Mouse (Mus musculus) forebrain, embryonic 15.5 days (tissue): ENCODE measurements around the gene Lad1. TPM values are rescaled to one million over a fixed set of nuclear protein-coding genes. Genes with fewer than 3 reads are reported as not detected.

Experiments used
- ATAC-seq: fragments of 200-750 bp; cut with Nextera tagmentation; replicated peaks from 2 replicates; pipeline ENCODE4 v1.8.0; 2017; ENCODE audit warnings: mild to moderate bottlenecking, moderate TSS enrichment, moderate library complexity
- H3K27ac ChIP-seq: fragments of 300-500 bp; sonication (generic); replicated peaks from 2 replicates; pipeline ENCODE4 v1.5.1; 2015; ENCODE audit warnings: mild to moderate bottlenecking, inconsistent platforms
- H3K27me3 ChIP-seq: fragments of 300-500 bp; sonication (generic); 2 replicates; pipeline ENCODE4 v1.6.1; 2015; ENCODE audit warnings: inconsistent platforms
- H3K36me3 ChIP-seq: fragments of 300-500 bp; sonication (generic); 2 replicates; pipeline ENCODE4 v1.6.1; 2015; ENCODE audit warnings: mild to moderate bottlenecking, inconsistent platforms
- H3K4me1 ChIP-seq: fragments of 300-500 bp; sonication (generic); 2 replicates; pipeline ENCODE4 v1.6.1; 2015; ENCODE audit warnings: inconsistent platforms
- H3K4me2 ChIP-seq: fragments of 300-500 bp; sonication (generic); replicated peaks from 2 replicates; pipeline ENCODE4 v1.6.1; 2015; ENCODE audit warnings: mild to moderate bottlenecking, inconsistent platforms
- H3K4me3 ChIP-seq: fragments of 300-500 bp; sonication (generic); 2 replicates; pipeline ENCODE4 v1.5.1; 2015; ENCODE audit warnings: mild to moderate bottlenecking, inconsistent platforms
- H3K9ac ChIP-seq: fragments of 300-500 bp; sonication (generic); replicated peaks from 2 replicates; pipeline ENCODE4 v1.6.1; 2015; ENCODE audit warnings: mild to moderate bottlenecking, inconsistent platforms
- H3K9me3 ChIP-seq: fragments of 300-500 bp; sonication (generic); 2 replicates; pipeline ENCODE4 v1.6.1; 2016; ENCODE audit warnings: inconsistent platforms
- WGBS: fragments of 180-500 bp; shearing (Covaris S2); methylation state at CpG from one replicate; pipeline ENCODE4 v1.1.7; 2015; ENCODE audit warnings: mixed read lengths; 5-methylcytosine and 5-hydroxymethylcytosine counted together
- polyA plus RNA-seq: library from polyadenylated mRNA; unstranded; fragments of >200 nt; fragmentation: Nextera tagmentation; extraction: Ambion mirVana; gene quantifications from 2 replicates; pipeline ENCODE4 v1.2.1, GENCODE M21; 2015

Gene Lad1
- polyA plus RNA-seq, 1 experiment from 2014 or later = 0.37 TPM

DNA sequence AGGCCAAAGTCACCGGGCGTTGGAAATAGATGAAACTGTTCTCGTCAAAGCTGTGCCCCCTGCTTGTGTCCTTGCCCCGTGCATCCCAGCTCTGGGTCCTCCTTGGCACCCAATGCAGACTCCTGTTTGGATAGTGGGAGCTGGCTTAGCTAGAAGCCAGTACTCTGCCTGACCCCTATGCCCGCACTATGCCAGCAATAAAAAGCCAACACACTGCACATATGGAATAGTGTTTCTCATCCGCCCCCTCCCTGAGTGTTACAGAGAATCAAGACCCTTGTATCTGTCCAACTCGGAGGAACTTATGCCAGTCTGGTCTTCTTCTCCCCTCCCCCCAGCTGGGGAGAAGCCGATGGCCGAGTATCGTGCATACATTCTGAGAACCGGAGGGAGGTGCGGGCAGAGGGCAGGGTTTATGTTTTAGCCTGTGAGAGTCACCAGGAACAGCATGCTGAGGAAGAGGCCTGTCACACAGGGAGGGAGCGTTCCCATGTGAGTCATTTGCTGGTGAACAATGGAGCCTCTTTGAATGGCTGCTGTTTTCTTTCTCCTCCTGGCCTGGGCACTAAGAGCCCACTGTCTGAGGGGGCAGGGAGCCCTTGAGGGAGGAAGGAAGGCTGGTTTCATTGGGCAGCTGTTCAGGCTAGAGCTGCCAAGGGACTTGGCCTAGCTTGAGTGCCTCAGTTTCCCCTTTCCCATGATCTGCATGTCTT, 33.8 kb downstream of the Lad1 start:
- Histone ChIP-seq H3K4me1 (peaks cover 8% of the 10 kb centered on the region), H3K4me3 (no peak overlapping the region), H3K4me2 (no peak overlapping the region), H3K27me3 (no peaks in the 10 kb centered on the region), H3K27ac (no peak overlapping the region), H3K9me3 (no peaks in the 10 kb centered on the region), H3K9ac (no peak overlapping the region), H3K36me3 (no peaks in the 10 kb centered on the region)
- 37% methylated on average over 13 of the region's 13 CpGs for WGBS
- peak; percentile 43; the same call in 1 of the 2 replicates for ATAC-seq

DNA sequence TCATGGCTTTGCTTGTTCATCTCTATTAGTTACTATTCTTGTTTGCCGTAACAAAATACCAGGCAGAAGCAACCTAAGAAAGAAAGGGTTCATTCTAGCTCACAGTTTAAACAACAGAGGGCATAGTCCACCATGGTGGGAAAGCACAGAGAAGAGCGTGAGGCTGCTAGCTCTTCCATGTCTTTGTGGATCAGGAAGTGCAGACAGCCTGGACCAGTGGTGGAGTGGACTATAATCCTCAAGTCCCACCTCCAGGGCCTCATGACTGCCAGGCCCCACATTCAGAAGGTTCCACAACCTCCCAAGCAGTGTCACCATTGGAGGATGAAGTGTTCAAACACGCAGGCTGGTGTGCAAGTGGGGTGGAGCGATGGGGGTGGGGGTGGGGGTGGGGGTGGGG, 34.8 kb downstream of the Lad1 start:
- no peaks in the 10 kb centered on the region for H3K9me3 ChIP-seq
- H3K4me2 ChIP-seq = no peak overlapping the region
- H3K4me1 ChIP-seq = peaks cover 8% of the 10 kb centered on the region
- H3K9ac ChIP-seq = no peak overlapping the region
- no peak overlapping the region for H3K4me3 ChIP-seq
- H3K27me3 ChIP-seq = no peaks in the 10 kb centered on the region
- H3K27ac ChIP-seq = no peak overlapping the region
- ATAC-seq = no peak
- H3K36me3 ChIP-seq = no peaks in the 10 kb centered on the region
- 91% methylated on average over 4 of the region's 4 CpGs for WGBS

DNA sequence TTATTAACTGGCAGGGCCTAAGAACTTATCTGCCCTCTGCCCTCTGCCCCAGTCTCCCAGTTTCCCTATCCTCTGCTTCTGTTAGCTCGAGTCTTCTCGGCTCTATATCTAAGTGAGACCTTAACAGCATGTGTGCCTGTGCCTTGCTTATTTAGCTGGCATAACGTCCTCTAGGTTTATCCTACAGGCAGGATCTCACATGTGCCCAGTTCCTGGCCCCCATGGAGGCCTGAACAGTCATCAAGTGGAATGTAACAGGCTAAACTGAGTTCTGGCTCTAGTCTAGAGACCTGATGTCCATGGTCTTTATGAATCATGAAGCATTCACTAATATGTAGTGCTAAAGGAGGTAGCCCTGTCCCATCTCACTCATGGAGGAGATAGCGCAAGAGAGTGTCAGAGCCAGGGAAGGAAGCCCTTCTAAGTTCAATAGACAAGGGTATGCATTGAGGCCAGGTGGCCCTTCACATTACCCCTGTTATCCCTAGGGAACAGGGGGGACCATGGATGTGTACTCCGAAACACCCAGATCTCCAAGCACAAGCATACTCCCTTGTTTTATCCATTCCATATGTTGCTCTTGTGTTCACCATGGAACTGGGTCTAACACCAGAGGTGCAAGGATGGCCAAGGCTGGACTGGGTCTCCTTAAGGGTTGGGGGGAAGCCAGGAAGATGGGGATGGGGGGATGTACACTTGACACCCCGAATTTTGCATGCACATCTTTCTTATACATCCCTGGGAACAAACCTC, 36.4 kb downstream of the Lad1 start:
- 82% methylated on average over 6 of the region's 6 CpGs for WGBS
- no peak overlapping the region for H3K27ac ChIP-seq
- H3K9me3 ChIP-seq = no peaks in the 10 kb centered on the region
- peaks cover 8% of the 10 kb centered on the region for H3K4me1 ChIP-seq
- no peak overlapping the region for H3K4me3 ChIP-seq
- H3K9ac ChIP-seq = no peak overlapping the region
- no peaks in the 10 kb centered on the region for H3K36me3 ChIP-seq
- no peak overlapping the region for H3K4me2 ChIP-seq
- no peaks in the 10 kb centered on the region for H3K27me3 ChIP-seq
- no peak for ATAC-seq

DNA sequence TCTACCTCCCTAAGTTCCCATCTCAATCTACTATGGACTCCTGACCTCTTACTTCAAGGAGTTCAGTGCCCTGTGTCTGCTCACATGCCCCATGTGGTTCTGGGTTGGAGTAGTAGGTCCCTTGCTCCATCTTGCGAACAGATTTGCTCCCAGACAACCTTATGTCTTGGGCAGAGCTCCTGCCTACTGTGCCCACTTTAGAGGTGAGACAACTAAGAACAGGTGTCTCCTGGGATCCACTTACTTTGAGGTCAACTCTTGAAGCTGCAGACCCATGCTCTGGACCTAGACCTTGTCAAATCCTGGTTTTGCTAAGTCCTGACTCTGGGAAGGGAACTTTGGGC, 36.9 kb downstream of the Lad1 start:
- Histone ChIP-seq H3K27me3 (no peaks in the 10 kb centered on the region), H3K4me1 (peaks cover 8% of the 10 kb centered on the region), H3K9ac (no peak overlapping the region), H3K27ac (no peak overlapping the region), H3K36me3 (no peaks in the 10 kb centered on the region), H3K4me3 (no peak overlapping the region), H3K9me3 (no peaks in the 10 kb centered on the region), H3K4me2 (no peak overlapping the region)
- ATAC-seq = no peak
- 94% methylated on average over 1 of the region's 1 CpGs for WGBS

DNA sequence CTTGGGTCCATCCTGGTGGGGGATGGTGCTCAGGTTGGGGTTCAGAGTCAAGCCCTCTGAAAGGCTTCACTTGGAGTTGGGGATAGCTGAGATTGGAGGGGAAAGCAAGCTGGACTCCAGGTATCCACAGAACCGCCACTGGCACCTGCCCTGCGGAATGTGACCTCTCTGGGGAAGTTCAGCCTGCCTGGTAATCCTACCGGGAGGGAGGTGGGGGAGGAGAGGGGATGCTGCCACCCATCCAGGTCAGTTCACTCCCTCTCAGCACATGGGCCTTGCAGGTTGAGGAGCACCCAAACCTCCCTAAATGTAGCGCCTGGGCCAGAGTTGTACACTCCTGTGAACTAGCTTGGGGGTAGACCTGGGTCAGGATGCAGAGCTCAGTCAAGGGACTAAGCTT, 37.7 kb downstream of the Lad1 start:
- H3K9me3 ChIP-seq = no peaks in the 10 kb centered on the region

DNA sequence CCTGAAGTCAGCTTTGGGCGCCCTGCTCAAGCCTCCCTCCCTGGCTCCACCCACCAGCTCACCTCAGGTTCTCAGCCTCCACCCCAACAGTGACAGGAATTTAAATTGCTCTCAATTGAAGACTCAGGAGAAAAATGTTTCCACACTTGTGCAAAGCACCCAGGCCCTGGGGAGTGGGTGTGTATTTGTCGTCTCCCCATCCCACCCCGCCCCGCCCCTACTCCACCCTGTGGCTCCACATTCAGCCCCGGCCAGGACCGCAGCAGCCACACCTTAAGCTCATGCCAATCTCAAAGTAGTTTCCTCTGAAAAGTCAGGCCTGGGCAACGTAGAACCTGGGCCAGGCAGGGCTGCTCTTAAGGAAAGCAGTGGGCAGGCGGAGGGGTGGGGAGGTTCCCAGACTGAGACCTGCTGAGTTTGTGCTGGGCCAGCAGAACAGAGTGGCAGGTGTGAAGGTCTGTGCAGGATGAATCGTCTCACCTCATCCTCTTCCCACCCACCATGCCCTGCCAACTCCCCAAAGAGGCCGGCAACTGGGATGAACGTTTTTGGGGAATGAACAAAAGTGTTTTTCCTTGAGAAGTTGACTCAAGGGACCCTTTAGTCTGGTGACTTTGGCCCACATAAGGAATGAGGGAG, 38.9 kb downstream of the Lad1 start:
- H3K4me1 ChIP-seq = peaks cover 4% of the 10 kb centered on the region
- H3K36me3 ChIP-seq = no peaks in the 10 kb centered on the region
- H3K4me3 ChIP-seq = no peak overlapping the region
- no peak overlapping the region for H3K9ac ChIP-seq
- H3K27me3 ChIP-seq = no peaks in the 10 kb centered on the region
- no peak overlapping the region for H3K27ac ChIP-seq
- ATAC-seq = no peak
- 71% methylated on average over 11 of the region's 11 CpGs for WGBS
- H3K9me3 ChIP-seq = no peaks in the 10 kb centered on the region
- H3K4me2 ChIP-seq = no peak overlapping the region

More for the DNA sequence above, 37.7 kb downstream of the Lad1 start:
- no peak overlapping the region for H3K9ac ChIP-seq
- no peak overlapping the region for H3K4me3 ChIP-seq
- 70% methylated on average over 4 of the region's 4 CpGs for WGBS
- ATAC-seq = no peak
- H3K4me2 ChIP-seq = no peak overlapping the region
- H3K27me3 ChIP-seq = no peaks in the 10 kb centered on the region
- H3K36me3 ChIP-seq = no peaks in the 10 kb centered on the region
- H3K27ac ChIP-seq = no peak overlapping the region
- peaks cover 8% of the 10 kb centered on the region for H3K4me1 ChIP-seq

DNA sequence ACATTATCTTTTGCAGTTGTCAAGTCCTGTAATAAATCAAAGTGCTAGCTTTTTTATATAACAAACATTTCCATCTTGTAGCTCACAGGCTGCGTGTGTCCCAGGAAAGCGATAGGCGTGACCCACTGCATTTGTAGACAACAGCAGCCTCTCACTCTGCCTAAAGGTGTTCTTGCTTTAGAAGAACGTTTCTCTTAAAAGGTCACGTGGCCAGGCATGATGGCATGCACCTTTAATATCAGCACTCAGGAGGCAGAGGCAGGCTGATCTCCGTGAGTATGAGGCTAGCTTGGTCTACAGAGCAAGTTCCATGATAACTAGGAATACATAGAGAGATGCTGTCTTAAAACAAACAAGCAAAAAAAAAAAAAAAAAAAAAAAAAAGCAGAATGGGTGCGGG, 40.1 kb downstream of the Lad1 start:
- no peaks in the 10 kb centered on the region for H3K27me3 ChIP-seq
- no peak overlapping the region for H3K27ac ChIP-seq
- no peaks in the 10 kb centered on the region for H3K36me3 ChIP-seq
- 94% methylated on average over 7 of the region's 7 CpGs for WGBS
- no peak for ATAC-seq
- no peak overlapping the region for H3K4me2 ChIP-seq
- no peaks in the 10 kb centered on the region for H3K4me1 ChIP-seq
- no peaks in the 10 kb centered on the region for H3K9me3 ChIP-seq
- no peak overlapping the region for H3K9ac ChIP-seq
- H3K4me3 ChIP-seq = no peak overlapping the region

DNA sequence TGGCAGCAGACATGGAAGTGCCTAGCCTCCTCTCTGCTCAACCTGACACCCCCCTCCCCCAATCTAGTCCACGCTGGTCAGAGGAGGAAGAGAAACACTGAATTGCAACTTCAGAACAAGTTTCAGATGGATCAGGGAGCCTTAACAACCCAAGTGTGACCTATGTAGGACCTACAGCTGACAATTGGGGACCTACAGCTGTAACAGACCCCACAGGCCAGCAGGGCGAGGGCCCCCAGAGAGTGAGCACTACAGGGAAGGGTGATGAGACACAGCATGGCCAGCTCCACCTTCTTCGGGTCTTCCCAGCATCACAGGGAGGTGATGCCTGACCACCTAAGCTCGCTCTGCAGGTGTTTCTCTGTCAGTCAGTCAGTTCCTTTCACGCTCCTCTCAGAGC, 42.7 kb downstream of the Lad1 start:
- no peaks in the 10 kb centered on the region for H3K36me3 ChIP-seq
- H3K4me2 ChIP-seq = no peak overlapping the region
- no peaks in the 10 kb centered on the region for H3K4me1 ChIP-seq
- H3K27me3 ChIP-seq = no peaks in the 10 kb centered on the region
- no peaks in the 10 kb centered on the region for H3K9me3 ChIP-seq
- no peak overlapping the region for H3K4me3 ChIP-seq
- H3K9ac ChIP-seq = no peak overlapping the region
- ATAC-seq = no peak
- H3K27ac ChIP-seq = no peak overlapping the region
- 75% methylated on average over 5 of the region's 5 CpGs for WGBS

DNA sequence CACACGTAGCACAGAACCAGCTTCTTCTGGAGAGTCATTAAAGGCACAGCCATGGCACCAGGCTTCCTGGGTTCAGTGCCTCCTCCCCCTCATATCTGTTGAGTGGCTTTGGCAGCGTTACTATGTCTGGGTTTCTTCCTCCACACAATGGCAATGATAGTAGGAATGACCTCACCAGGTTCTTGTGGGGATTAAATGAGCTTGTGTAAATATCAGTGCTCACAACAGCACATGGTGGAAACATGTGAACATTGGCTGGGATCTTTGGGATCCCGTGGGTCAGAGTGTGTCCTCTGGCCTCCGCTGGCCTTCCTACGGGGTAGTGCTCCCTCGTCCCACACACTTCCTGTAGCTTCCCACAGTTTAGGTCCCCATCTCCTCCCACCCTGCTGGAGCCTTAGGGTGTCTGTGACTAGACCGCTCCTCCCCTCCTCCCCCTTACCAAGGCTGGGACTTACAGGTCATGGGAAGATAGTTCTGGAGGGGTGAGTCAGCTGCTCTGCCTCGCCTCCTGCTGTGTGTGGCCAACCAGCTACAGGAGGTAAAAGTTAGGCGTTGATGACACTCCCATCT, 43.7 kb downstream of the Lad1 start:
- no peaks in the 10 kb centered on the region for H3K27me3 ChIP-seq
- no peaks in the 10 kb centered on the region for H3K36me3 ChIP-seq
- no peak for ATAC-seq
- no peak overlapping the region for H3K27ac ChIP-seq
- no peaks in the 10 kb centered on the region for H3K9me3 ChIP-seq
- WGBS = 76% methylated on average over 9 of the region's 9 CpGs
- no peak overlapping the region for H3K4me3 ChIP-seq
- H3K4me2 ChIP-seq = no peak overlapping the region
- no peaks in the 10 kb centered on the region for H3K4me1 ChIP-seq
- no peak overlapping the region for H3K9ac ChIP-seq

DNA sequence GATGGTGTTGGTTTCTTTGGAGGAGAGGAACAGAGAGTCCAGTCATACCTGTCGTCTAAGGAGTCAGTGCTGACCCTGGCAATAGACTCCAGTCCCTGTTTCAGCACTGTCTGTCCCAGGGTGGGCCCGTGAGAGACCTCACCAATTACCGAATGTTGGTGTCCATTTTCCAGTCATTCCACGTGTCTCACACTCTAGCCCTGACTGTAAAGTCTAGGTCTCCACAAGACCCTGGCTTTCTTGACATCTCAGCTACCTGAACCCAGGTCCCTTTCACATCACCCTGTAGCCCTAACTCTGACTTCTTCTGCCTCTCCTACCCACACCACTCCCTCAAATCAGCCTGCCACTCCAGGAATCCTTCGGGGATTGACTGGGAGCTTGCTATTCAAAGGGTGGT, 44.2 kb downstream of the Lad1 start:
- Histone ChIP-seq H3K4me1 (no peaks in the 10 kb centered on the region), H3K9me3 (no peaks in the 10 kb centered on the region), H3K27me3 (no peaks in the 10 kb centered on the region), H3K27ac (no peak overlapping the region), H3K4me3 (no peak overlapping the region), H3K9ac (no peak overlapping the region), H3K36me3 (no peaks in the 10 kb centered on the region), H3K4me2 (no peak overlapping the region)
- WGBS = 81% methylated on average over 5 of the region's 5 CpGs
- ATAC-seq = no peak

DNA sequence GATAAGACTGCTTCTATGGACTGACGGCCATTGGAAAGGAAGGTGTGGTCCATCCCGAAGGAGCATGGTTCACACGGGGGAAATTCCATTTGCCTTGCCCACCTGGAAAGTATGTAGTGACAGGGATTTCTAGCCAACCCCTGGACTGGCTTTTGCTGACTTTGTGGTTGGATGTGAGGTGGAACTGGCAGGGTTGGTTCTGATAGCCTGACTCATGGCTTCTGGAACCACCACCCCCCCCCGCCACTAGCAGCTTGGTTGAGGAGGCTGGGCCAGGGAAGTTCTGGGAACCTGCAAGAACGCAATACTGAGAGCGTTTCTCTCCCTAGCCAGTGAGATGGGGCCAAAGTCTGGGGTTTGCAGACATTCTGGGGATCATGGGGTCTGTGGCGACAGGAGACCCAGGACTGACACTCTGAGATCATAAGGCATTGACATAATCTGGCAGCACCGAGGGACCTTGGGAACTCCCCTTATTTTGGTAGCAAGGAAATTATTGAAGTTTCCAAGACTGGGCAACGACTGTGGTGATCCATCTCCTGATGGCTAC, 45.5 kb downstream of the Lad1 start:
- Histone ChIP-seq H3K36me3 (no peaks in the 10 kb centered on the region), H3K9ac (no peak overlapping the region), H3K27ac (no peak overlapping the region), H3K4me2 (no peak overlapping the region), H3K4me1 (no peaks in the 10 kb centered on the region), H3K27me3 (no peaks in the 10 kb centered on the region), H3K9me3 (no peaks in the 10 kb centered on the region), H3K4me3 (no peak overlapping the region)
- 86% methylated on average over 9 of the region's 9 CpGs for WGBS
- ATAC-seq = no peak

DNA sequence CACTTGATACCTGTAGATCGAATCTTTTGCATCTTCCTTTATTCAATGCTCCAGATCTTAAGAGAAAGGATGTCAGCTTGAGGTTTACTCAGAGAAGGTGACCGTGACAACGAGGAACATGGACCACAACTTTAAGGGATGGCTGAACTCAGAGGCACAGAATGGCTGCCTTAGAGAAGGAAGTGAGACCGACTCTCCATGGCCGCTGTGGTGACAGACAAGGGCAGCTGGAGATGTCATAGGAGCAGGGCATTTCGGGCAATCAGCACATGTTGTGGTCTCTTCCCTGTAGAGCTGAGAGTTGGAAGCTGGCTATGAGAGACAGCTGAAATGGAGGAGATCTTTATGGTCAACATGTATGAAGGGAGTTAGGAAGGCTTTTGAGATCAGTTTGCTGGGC, 46.4 kb downstream of the Lad1 start:
- Histone ChIP-seq H3K4me1 (no peaks in the 10 kb centered on the region), H3K27ac (no peak overlapping the region), H3K9me3 (no peaks in the 10 kb centered on the region), H3K36me3 (no peaks in the 10 kb centered on the region), H3K27me3 (no peaks in the 10 kb centered on the region), H3K9ac (no peak overlapping the region), H3K4me3 (no peak overlapping the region), H3K4me2 (no peak overlapping the region)
- WGBS = 85% methylated on average over 6 of the region's 6 CpGs
- ATAC-seq = no peak
